Mouse (Mus musculus) hindbrain, embryonic 10.5 days (tissue): Measurements from ENCODE around the gene Olfr1048. TPM values are rescaled to one million over a fixed set of nuclear protein-coding genes. Genes with fewer than 3 reads are reported as not detected.
"Not testable (repeated sequence)": the region's sequence is repeated elsewhere in the genome, so short reads cannot be mapped to it uniquely, and the experiment has no call there.

Source experiments
- DNase-seq: peaks from one replicate; pipeline ENCODE4 v3.0.0-alpha.2; 2017; ENCODE audit warnings: low spot score
- H3K27ac ChIP-seq: fragments of 300-500 bp; sonication (generic); 2 replicates; pipeline ENCODE4 v1.5.1; 2016; ENCODE audit warnings: mild to moderate bottlenecking, moderate library complexity
- H3K27me3 ChIP-seq: fragments of 300-500 bp; sonication (generic); 2 replicates; pipeline ENCODE4 v1.6.1; 2016; ENCODE audit warnings: mild to moderate bottlenecking; ENCODE audit not compliant: poor library complexity, insufficient read depth, severe bottlenecking
- H3K36me3 ChIP-seq: fragments of 300-500 bp; sonication (generic); 2 replicates; pipeline ENCODE4 v1.6.1; 2016; ENCODE audit warnings: mild to moderate bottlenecking, moderate library complexity
- H3K4me1 ChIP-seq: fragments of 300-500 bp; sonication (generic); replicated peaks from 2 replicates; pipeline ENCODE4 v1.6.1; 2016; ENCODE audit warnings: mild to moderate bottlenecking
- H3K4me3 ChIP-seq: fragments of 300-500 bp; sonication (generic); 2 replicates; pipeline ENCODE4 v1.5.1; 2016; ENCODE audit warnings: mild to moderate bottlenecking, moderate library complexity
- H3K9me3 ChIP-seq: fragments of 300-500 bp; sonication (generic); 2 replicates; pipeline ENCODE4 v1.6.1; 2016; ENCODE audit warnings: mild to moderate bottlenecking, moderate library complexity
- WGBS: fragments of 180-500 bp; shearing (Covaris S2); methylation state at CpG from one replicate; pipeline ENCODE4 v1.1.7; 2016; 5-methylcytosine and 5-hydroxymethylcytosine counted together
- polyA plus RNA-seq: library from polyadenylated mRNA; unstranded; fragments of >200 nt; fragmentation: Nextera tagmentation; extraction: Ambion mirVana; gene quantifications from 2 replicates; pipeline ENCODE4 v1.2.1, GENCODE M21; 2016

Olfr1048 gene
- not detected in 2 replicates for polyA plus RNA-seq

DNA sequence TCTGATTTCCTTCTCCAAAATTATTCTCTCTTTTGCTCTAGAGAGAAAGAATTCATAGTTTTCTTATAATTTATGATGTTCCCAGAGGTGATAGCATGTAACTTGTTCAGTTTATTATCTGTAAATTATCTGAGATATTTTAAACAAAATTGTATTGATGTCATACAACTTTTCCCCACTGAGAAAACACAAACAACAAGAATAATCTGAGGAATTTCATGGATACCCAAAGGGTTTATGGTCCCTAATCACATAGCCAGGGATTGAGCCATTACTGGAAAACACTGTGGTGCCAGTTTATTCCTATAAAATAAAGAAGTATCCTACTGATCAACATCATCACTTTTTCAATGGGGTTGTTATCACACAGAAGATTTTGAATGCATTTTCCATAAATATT, at the start of gene Olfr1048:
Olfr1048 (minus strand) TSS at position 101 of the 400 bp plus-strand sequence.
- Histone ChIP-seq H3K27ac (no peak within 1 kb of the TSS), H3K9me3 (no peaks in the 10 kb centered on the region), H3K36me3 (no peaks in the 10 kb centered on the region), H3K4me3 (no peak within 1 kb of the TSS), H3K27me3 (no peaks in the 10 kb centered on the region), H3K4me1 (no peaks in the 10 kb centered on the region)
- no peak for DNase-seq

DNA sequence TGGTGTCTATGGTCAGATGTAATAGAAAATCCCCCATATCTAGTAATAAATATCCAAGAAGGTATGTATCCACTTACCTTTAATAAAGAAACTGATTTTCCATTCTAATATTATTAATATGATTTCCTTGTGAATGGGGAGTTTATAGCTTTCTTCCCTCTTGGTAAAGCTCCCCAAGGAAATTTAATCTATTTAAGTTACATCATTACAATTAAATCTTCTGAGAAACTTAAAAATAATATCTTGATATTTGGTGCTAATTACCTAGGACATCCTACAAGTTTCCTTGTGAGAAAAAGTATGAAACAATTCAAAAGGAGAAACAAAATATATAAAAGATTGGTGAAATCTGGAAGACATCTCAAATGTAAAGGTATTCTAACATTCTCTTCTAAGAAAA, 38.9 kb upstream of the Olfr1048 start, which contains the start of gene Olfr1051:
Olfr1051 (minus strand) TSS at position 101 of the 400 bp plus-strand sequence.
- DNase-seq, H3K4me3 ChIP-seq, H3K9me3 ChIP-seq, H3K27me3 ChIP-seq, H3K4me1 ChIP-seq, H3K27ac ChIP-seq, H3K36me3 ChIP-seq: not testable (repeated sequence)

DNA sequence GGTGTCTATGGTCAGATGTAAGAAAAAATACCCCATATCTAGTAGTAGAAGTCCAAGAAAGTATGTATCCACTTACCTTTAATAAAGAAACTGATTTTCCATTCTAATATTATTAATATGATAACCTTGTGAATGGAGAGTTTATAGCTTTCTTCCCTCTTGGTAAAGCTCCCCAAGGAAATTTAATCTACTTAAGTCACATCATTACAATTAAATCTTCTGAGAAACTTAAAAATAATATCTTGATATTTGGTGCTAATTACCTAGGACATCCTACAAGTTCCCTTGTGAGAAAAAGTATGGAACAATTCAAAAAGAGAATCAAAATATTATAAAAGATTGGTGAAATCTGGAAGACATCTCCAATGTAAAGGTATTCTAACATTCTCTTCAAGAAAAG, 18.1 kb upstream of the Olfr1048 start, which contains the start of gene Olfr1049:
Olfr1049 (minus strand) TSS at position 101 of the 400 bp plus-strand sequence.
- H3K27me3 ChIP-seq, DNase-seq: not testable (repeated sequence)

DNA sequence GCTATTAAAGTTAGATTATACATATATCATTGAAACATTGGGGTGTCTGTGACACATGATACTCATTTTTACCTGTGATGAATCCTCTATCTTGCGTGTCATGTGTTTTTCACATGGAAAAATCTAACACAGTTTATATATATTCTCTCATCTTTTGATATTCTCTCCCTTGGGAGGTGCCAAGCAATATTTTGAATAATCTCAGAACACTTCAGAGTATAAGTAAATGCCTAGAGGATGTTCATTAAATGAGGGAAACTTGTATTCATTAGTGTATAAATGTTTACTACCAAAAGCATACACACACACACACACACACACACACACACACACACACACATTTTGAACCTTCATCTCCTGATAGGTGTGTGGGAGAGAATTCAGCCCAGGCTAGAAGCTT, 8.8 kb downstream of the Olfr1048 start, which contains the start of gene Olfr1047:
Olfr1047 (minus strand) TSS at position 101 of the 400 bp plus-strand sequence.
- Histone ChIP-seq H3K36me3 (no peaks in the 10 kb centered on the region), H3K27me3 (no peaks in the 10 kb centered on the region), H3K4me3 (no peak within 1 kb of the TSS), H3K9me3 (no peaks in the 10 kb centered on the region), H3K27ac (no peak within 1 kb of the TSS), H3K4me1 (no peaks in the 10 kb centered on the region)
- 92% methylated on average over 1 of the region's 1 CpGs for WGBS
- DNase-seq, result no peak

More for the DNA sequence above, 18.1 kb upstream of the Olfr1048 start, which contains the start of gene Olfr1049:
- H3K27ac ChIP-seq, H3K9me3 ChIP-seq, H3K36me3 ChIP-seq, H3K4me3 ChIP-seq, H3K4me1 ChIP-seq: not testable (repeated sequence)

DNA sequence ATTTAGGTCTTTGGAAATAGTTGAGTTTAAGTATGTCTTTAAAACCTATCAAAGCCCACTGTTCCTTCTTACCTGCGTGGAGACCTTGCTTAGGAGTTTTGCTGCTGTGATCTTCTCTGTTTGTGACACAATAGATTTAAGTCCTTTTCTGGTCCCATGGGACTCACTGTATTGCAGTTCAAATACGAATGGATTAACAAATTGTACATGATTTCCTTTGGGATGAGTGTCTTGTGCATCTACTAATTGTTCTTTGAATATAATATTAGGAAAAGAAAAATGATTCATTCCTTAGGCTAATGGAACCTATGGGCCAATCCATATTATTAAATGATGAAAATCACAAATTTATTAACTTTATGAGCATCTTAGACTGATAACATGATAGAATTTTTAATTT, 20.9 kb downstream of the Olfr1048 start, which contains the start of gene Olfr1046:
Olfr1046 (minus strand) TSS at position 101 of the 400 bp plus-strand sequence.
- no peak within 1 kb of the TSS for H3K27ac ChIP-seq
- no peaks in the 10 kb centered on the region for H3K4me1 ChIP-seq
- no peak for DNase-seq
- no peaks in the 10 kb centered on the region for H3K27me3 ChIP-seq
- no peaks in the 10 kb centered on the region for H3K9me3 ChIP-seq
- no peak within 1 kb of the TSS for H3K4me3 ChIP-seq
- 72% methylated on average over 2 of the region's 2 CpGs for WGBS
- H3K36me3 ChIP-seq, result no peaks in the 10 kb centered on the region

DNA sequence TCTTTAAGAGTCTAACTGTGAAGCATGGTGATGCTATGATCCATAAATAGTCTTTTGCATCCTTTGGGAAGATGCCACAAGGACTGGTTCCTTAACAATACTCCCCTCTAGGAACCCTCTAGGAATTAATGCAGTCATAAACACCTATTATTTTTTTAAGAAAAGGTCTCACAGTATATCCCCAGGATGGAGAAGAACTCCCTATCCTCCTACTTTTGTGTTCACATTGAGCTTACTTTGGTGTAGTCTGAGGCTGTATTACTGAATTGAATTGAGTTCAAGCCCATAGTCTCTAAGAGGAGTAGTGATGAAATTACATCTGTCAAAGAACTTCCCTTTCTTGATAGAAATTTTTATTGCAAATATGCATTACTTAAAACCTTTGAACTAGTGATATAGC, 37.2 kb downstream of the Olfr1048 start, which contains the start of gene Olfr1045:
Olfr1045 (minus strand) TSS at position 101 of the 400 bp plus-strand sequence.
- Histone ChIP-seq H3K27me3 (no peaks in the 10 kb centered on the region), H3K36me3 (no peaks in the 10 kb centered on the region), H3K4me3 (no peak within 1 kb of the TSS), H3K27ac (no peak within 1 kb of the TSS), H3K9me3 (no peaks in the 10 kb centered on the region), H3K4me1 (no peaks in the 10 kb centered on the region)
- no peak for DNase-seq

DNA sequence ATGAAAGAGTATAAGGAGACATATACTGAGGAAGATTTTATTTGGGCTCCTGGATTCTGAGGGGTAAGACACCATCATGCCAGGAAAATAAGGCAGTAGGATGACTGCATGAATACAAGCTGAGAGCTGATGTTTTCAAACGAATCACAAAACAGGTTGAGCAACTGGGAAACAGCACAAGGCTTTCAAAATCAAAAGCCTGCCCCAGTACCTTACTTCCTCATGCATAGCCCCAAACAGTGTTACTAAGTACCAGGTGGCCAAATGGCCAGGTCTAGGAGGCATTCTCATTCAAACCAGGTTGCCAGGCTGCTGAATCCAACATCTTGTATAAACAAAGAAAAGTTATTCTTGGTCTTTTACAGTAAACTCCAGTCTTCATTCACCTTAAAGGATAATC, 44.2 kb downstream of the Olfr1048 start:
- no peak for DNase-seq
- H3K9me3 ChIP-seq, result no peaks in the 10 kb centered on the region
- H3K4me1 ChIP-seq, result no peaks in the 10 kb centered on the region
- no peaks in the 10 kb centered on the region for H3K36me3 ChIP-seq
- no peak overlapping the region for H3K27ac ChIP-seq
- H3K27me3 ChIP-seq, result no peaks in the 10 kb centered on the region
- H3K4me3 ChIP-seq, result no peak overlapping the region
- WGBS, result 56% methylated on average over 1 of the region's 1 CpGs

DNA sequence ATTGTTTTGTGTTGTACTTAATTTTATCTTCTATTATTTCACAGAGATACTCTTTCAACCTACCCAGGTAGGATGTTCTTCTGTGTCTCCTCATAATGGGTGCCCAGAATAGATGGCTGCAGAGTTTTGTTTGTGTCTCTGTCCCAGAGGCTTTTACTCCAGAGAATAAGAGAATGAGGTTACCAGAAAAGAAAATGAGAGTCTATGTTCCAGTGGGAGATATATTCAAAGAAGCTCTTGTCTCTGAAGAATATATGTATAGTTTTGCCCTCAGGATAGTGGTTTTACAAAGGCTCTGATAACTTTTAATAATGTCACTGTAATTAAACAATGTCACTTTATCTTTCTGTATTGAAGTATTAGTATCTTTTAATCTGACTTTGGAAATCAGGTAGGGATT, 54.5 kb downstream of the Olfr1048 start, which contains the start of gene Olfr52:
Olfr52 (minus strand) TSS at position 101 of the 400 bp plus-strand sequence.
- no peaks in the 10 kb centered on the region for H3K27me3 ChIP-seq
- H3K4me1 ChIP-seq, result no peaks in the 10 kb centered on the region
- no peaks in the 10 kb centered on the region for H3K36me3 ChIP-seq
- H3K27ac ChIP-seq, result no peak within 1 kb of the TSS
- no peaks in the 10 kb centered on the region for H3K9me3 ChIP-seq
- DNase-seq, result no peak
- H3K4me3 ChIP-seq, result no peak within 1 kb of the TSS

Other genes with a start within 250 kb of the Olfr1048 start
- gene Olfr1031, start 250.0 kb downstream of the Olfr1048 start, polyA plus RNA-seq, result not detected in 2 replicates
- gene Olfr1032, start 234.7 kb downstream of the Olfr1048 start, polyA plus RNA-seq, result not detected in 2 replicates
- gene Olfr1033, start 219.7 kb downstream of the Olfr1048 start, polyA plus RNA-seq, result not detected in 2 replicates
- gene Olfr1034, start 194.4 kb downstream of the Olfr1048 start, polyA plus RNA-seq, result not detected in 2 replicates
- not detected in 2 replicates for gene Olfr1036, start 166.3 kb downstream of the Olfr1048 start, polyA plus RNA-seq
- gene Olfr1037, start 152.9 kb downstream of the Olfr1048 start, polyA plus RNA-seq, result not detected in 2 replicates
- not detected in 2 replicates for gene Olfr1039, start 104.4 kb downstream of the Olfr1048 start, polyA plus RNA-seq
- not detected in 2 replicates for gene Olfr1040, start 93.6 kb downstream of the Olfr1048 start, polyA plus RNA-seq
- gene Olfr1042, start 78.5 kb downstream of the Olfr1048 start, polyA plus RNA-seq, result not detected in 2 replicates
- not detected in 2 replicates for gene Olfr1043, start 72.8 kb downstream of the Olfr1048 start, polyA plus RNA-seq
- gene Olfr1044, start 62.5 kb downstream of the Olfr1048 start, polyA plus RNA-seq, result not detected in 2 replicates
- gene Olfr52, start 54.6 kb downstream of the Olfr1048 start, polyA plus RNA-seq, result not detected in 2 replicates
- gene Olfr1045, start 37.3 kb downstream of the Olfr1048 start, polyA plus RNA-seq, result not detected in 2 replicates
- not detected in 2 replicates for gene Olfr1046, start 21.0 kb downstream of the Olfr1048 start, polyA plus RNA-seq
- gene Olfr1047, start 8.9 kb downstream of the Olfr1048 start, polyA plus RNA-seq, result not detected in 2 replicates
- not detected in 2 replicates for gene Olfr1049, start 18.0 kb upstream of the Olfr1048 start, polyA plus RNA-seq
- not detected in 2 replicates for gene Olfr1051, start 38.8 kb upstream of the Olfr1048 start, polyA plus RNA-seq
- gene Olfr1052, start 52.2 kb upstream of the Olfr1048 start, polyA plus RNA-seq, result not detected in 2 replicates
- gene Olfr1053, start 75.0 kb upstream of the Olfr1048 start, polyA plus RNA-seq, result not detected in 2 replicates
- not detected in 2 replicates for gene Olfr1054, start 95.1 kb upstream of the Olfr1048 start, polyA plus RNA-seq
- not detected in 2 replicates for gene Olfr1055, start 110.0 kb upstream of the Olfr1048 start, polyA plus RNA-seq
- not detected in 2 replicates for gene Olfr1056, start 122.2 kb upstream of the Olfr1048 start, polyA plus RNA-seq
- not detected in 2 replicates for gene Olfr1057, start 138.1 kb upstream of the Olfr1048 start, polyA plus RNA-seq
- gene Olfr1058, start 148.3 kb upstream of the Olfr1048 start, polyA plus RNA-seq, result not detected in 2 replicates
- gene Olfr1061, start 173.8 kb upstream of the Olfr1048 start, polyA plus RNA-seq, result not detected in 2 replicates
- gene Olfr1062, start 186.5 kb upstream of the Olfr1048 start, polyA plus RNA-seq, result not detected in 2 replicates
- gene Olfr1065, start 210.3 kb upstream of the Olfr1048 start, polyA plus RNA-seq, result not detected in 2 replicates
- gene Olfr1066, start 216.0 kb upstream of the Olfr1048 start, polyA plus RNA-seq, result not detected in 2 replicates
- gene Olfr228, start 247.1 kb upstream of the Olfr1048 start, polyA plus RNA-seq, result not detected in 2 replicates